Mouse (Mus musculus): Measurements from ENCODE around the gene Dio3. TPM values are rescaled to one million over a fixed set of nuclear protein-coding genes. Genes with fewer than 3 reads are reported as not detected.

Gene Dio3
- total and polyA plus RNA-seq, 2 experiments from 2014 or later = 1.8 to 2.7 TPM

- Histone ChIP-seq H3K36me3 (ENCODE audit: insufficient read depth, low read length) (no peaks in the 10 kb centered on the region), H3K4me3 (ENCODE audit: low read depth, low read length) (no peak overlapping the region), H3K4me1 (ENCODE audit: insufficient read depth, low read length) (no peaks in the 10 kb centered on the region), H3K9ac (replicated peaks; ENCODE audit: low read length, poor library complexity, severe bottlenecking) (no peak overlapping the region), H3K4me2 (ENCODE audit: low read depth, low read length, poor library complexity, severe bottlenecking) (no peak overlapping the region), H3K9me3 (ENCODE audit: low read length) (no peaks in the 10 kb centered on the region), H3K27me3 (ENCODE audit: insufficient read depth, low read length) (0 out of 2 replicates have a peak, but pooled peaks cover 3% of the 10 kb centered on the region), H3K27ac (ENCODE audit: low read depth, low read length) (no peak overlapping the region)
- no peak for ATAC-seq (ENCODE audit: low FRiP score)
- no peak for TF ChIP-seq CTCF (IDR thresholded peaks at IDR 0.05)
- no peak for DNase-seq (ENCODE audit: low spot score)
- 83% methylated on average over 3 of the region's 3 CpGs for WGBS
Observed at GRCm38 (mm10) chr12:110268226-110268625, 10.6 kb upstream of the Dio3 start.

GRCm38 (mm10) chr12:110269686-110270085 is 9.2 kb upstream of the Dio3 start:
- WGBS = 63% methylated on average over 4 of the region's 4 CpGs
- Histone ChIP-seq H3K4me3 (ENCODE audit: low read depth, low read length) (no peak overlapping the region), H3K27ac (ENCODE audit: low read depth, low read length) (no peak overlapping the region), H3K9ac (replicated peaks; ENCODE audit: low read length, poor library complexity, severe bottlenecking) (no peak overlapping the region), H3K4me1 (ENCODE audit: insufficient read depth, low read length) (no peaks in the 10 kb centered on the region), H3K9me3 (ENCODE audit: low read length) (no peaks in the 10 kb centered on the region), H3K4me2 (ENCODE audit: low read depth, low read length, poor library complexity, severe bottlenecking) (no peak overlapping the region), H3K27me3 (ENCODE audit: insufficient read depth, low read length) (0 out of 2 replicates have a peak, but pooled peaks cover 3% of the 10 kb centered on the region), H3K36me3 (ENCODE audit: insufficient read depth, low read length) (no peaks in the 10 kb centered on the region)
- no peak for TF ChIP-seq CTCF (IDR thresholded peaks at IDR 0.05)
- DNase-seq (ENCODE audit: low spot score) (no peak), ATAC-seq (ENCODE audit: low FRiP score) (no peak)

GRCm38 (mm10) chr12:110276034-110276433 is 2.8 kb upstream of the Dio3 start:
- DNase-seq (ENCODE audit: low spot score) = no peak
- H3K27me3 ChIP-seq (ENCODE audit: insufficient read depth, low read length) = peaks cover 61% of the 10 kb centered on the region
- H3K9me3 ChIP-seq (ENCODE audit: low read length) = no peaks in the 10 kb centered on the region
- no peak for ATAC-seq (ENCODE audit: low FRiP score)
- H3K27ac ChIP-seq (ENCODE audit: low read depth, low read length) = no peak overlapping the region
- no peak overlapping the region for H3K4me3 ChIP-seq (ENCODE audit: low read depth, low read length)
- 56% methylated on average over 1 of the region's 1 CpGs for WGBS
- TF ChIP-seq CTCF (IDR thresholded peaks at IDR 0.05) = peak; percentile 34; the same call in 1 of the 2 replicates
- H3K9ac ChIP-seq (replicated peaks; ENCODE audit: low read length, poor library complexity, severe bottlenecking) = no peak overlapping the region
- H3K4me2 ChIP-seq (ENCODE audit: low read depth, low read length, poor library complexity, severe bottlenecking) = no peak overlapping the region
- no peaks in the 10 kb centered on the region for H3K4me1 ChIP-seq (ENCODE audit: insufficient read depth, low read length)
- H3K36me3 ChIP-seq (ENCODE audit: insufficient read depth, low read length) = no peaks in the 10 kb centered on the region

GRCm38 (mm10) chr12:110277259-110277964 is 1.5 kb upstream of the Dio3 start:
- TF ChIP-seq CTCF (IDR thresholded peaks at IDR 0.05) = no peak
- no peaks in the 10 kb centered on the region; the same call in 1 of the 2 replicates for H3K4me1 ChIP-seq (ENCODE audit: insufficient read depth, low read length)
- ATAC-seq (ENCODE audit: low FRiP score) (no peak), DNase-seq (ENCODE audit: low spot score) (no peak)
- H3K27me3 ChIP-seq (ENCODE audit: insufficient read depth, low read length) = peaks cover 72% of the 10 kb centered on the region
- peak overlapping the region; percentile 77 for H3K4me2 ChIP-seq (ENCODE audit: low read depth, low read length, poor library complexity, severe bottlenecking)
- H3K27ac ChIP-seq (ENCODE audit: low read depth, low read length) = no peak overlapping the region
- H3K4me3 ChIP-seq (ENCODE audit: low read depth, low read length) = peak overlapping the region; percentile 46
- H3K9ac ChIP-seq (replicated peaks; ENCODE audit: low read length, poor library complexity, severe bottlenecking) = no peak overlapping the region
- H3K36me3 ChIP-seq (ENCODE audit: insufficient read depth, low read length) = no peaks in the 10 kb centered on the region
- no peaks in the 10 kb centered on the region for H3K9me3 ChIP-seq (ENCODE audit: low read length)
- WGBS = 2% methylated on average over 33 of the region's 33 CpGs

GRCm38 (mm10) chr12:110277965-110278307 is 932 bp upstream of the Dio3 start:
- Histone ChIP-seq H3K36me3 (ENCODE audit: insufficient read depth, low read length) (no peaks in the 10 kb centered on the region), H3K9me3 (ENCODE audit: low read length) (no peaks in the 10 kb centered on the region), H3K4me1 (ENCODE audit: insufficient read depth, low read length) (no peaks in the 10 kb centered on the region; the same call in 1 of the 2 replicates), H3K4me3 (ENCODE audit: low read depth, low read length) (peak overlapping the region; percentile 46), H3K4me2 (ENCODE audit: low read depth, low read length, poor library complexity, severe bottlenecking) (peak overlapping the region; percentile 77), H3K27ac (ENCODE audit: low read depth, low read length) (no peak overlapping the region), H3K27me3 (ENCODE audit: insufficient read depth, low read length) (peaks cover 77% of the 10 kb centered on the region), H3K9ac (replicated peaks; ENCODE audit: low read length, poor library complexity, severe bottlenecking) (no peak overlapping the region)
- TF ChIP-seq CTCF (IDR thresholded peaks at IDR 0.05) = no peak
- 1% methylated on average over 31 of the region's 58 CpGs for WGBS
- DNase-seq (ENCODE audit: low spot score) = peak; percentile 10
- no peak for ATAC-seq (ENCODE audit: low FRiP score)

GRCm38 (mm10) chr12:110280373-110280772 is 1.5 kb downstream of the Dio3 start:
- Histone ChIP-seq H3K27me3 (ENCODE audit: insufficient read depth, low read length) (peaks cover 97% of the 10 kb centered on the region), H3K4me1 (ENCODE audit: insufficient read depth, low read length) (no peaks in the 10 kb centered on the region; the same call in 1 of the 2 replicates), H3K27ac (ENCODE audit: low read depth, low read length) (no peak overlapping the region), H3K4me3 (ENCODE audit: low read depth, low read length) (no peak overlapping the region), H3K9me3 (ENCODE audit: low read length) (no peaks in the 10 kb centered on the region), H3K9ac (replicated peaks; ENCODE audit: low read length, poor library complexity, severe bottlenecking) (no peak overlapping the region), H3K36me3 (ENCODE audit: insufficient read depth, low read length) (no peaks in the 10 kb centered on the region), H3K4me2 (ENCODE audit: low read depth, low read length, poor library complexity, severe bottlenecking) (no peak overlapping the region)
- no peak for TF ChIP-seq CTCF (IDR thresholded peaks at IDR 0.05)
- 2% methylated on average over 22 of the region's 22 CpGs for WGBS
- ATAC-seq (ENCODE audit: low FRiP score) = no peak
- no peak for DNase-seq (ENCODE audit: low spot score)
